8 mouse cellular contexts compared by ENCODE assay signal in the genomic region with DNA sequence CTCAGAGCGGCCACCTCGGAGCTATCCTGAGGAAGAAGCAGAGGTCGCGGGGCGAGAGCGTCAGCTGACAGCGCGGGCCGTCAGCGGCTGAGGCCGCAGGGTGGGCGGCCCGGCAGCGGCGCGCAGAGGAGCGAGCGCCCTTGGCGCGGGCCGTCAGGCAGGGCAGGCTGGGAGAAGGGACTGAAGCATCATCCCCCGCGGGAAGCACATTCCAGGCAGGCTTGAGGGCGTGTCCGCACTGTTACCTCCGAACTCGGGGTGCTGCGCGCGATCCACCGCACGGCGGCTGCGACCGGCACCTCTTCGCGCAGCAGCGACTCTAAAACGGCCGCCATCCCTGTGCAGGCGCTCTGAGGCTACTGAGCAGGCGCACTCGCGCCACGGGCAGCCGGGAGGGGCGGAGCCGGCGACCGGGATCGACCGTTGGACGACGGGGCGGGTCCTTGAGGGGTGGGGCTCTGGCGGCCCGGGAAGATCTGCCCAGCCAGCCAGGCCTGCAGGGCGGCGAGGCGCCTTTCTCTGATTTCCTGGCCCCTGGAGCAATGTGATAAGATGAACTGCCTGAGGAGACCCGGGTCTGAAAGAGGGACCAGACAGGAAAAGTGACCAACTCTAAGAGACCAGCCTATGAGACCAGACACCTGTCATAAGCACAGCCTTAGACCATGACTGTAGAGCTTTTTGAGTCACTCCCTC.
A peak's percentile ranks its signal among the peaks of the same experiment; 100 is the strongest.
DNase-seq lines count a peak whose midpoint lies in the region; ATAC-seq lines count a peak whose summit lies in the region.

No protein-coding gene starts in this region.

- peak; percentile 87 for ATAC-seq in common myeloid progenitor, adult 5-6 weeks (replicated peaks; ENCODE audit: low read depth, poor library complexity, severe bottlenecking)
- ATAC-seq in megakaryocyte progenitor cell, adult 5-6 weeks (replicated peaks; ENCODE audit: poor library complexity): peak; percentile 88

- DNase-seq in ZHBTc4 (ENCODE audit: low read depth, low spot score): peak; percentile 98
- peak; percentile 80 to 87 for DNase-seq in gastrocnemius, adult 8-10 months (ENCODE audit: low spot score in 2 of 2)
- peak; percentile 95 for DNase-seq in induced T-regulatory cell, adult 2 months (ENCODE audit: low read depth)
- DNase-seq in left cerebral cortex, adult 9 months (ENCODE audit: low spot score in 2 of 2): peak; percentile 40 to 86
- peak; percentile 91 for DNase-seq in right cerebral cortex, postnatal 14 days
- DNase-seq in urinary bladder, postnatal 36 days (ENCODE audit: low spot score in 2 of 2): peak; percentile 89 to 94

Comparison
In these comparisons a context has a peak if more than half of its experiments do, and no peak if none do; other contexts are left out.
1. Peak in every context shown above with its lines: DNase-seq and ATAC-seq.